Mouse (Mus musculus) C2C12 (cell line): ENCODE measurements at regions not wholly inside any gene's neighbourhood (a gene's known extent, or its start where the extent isn't known, plus 50 kb on each side); places are given as distances from the start of the nearest gene placed in this dataset.

Source experiments
- H3K27me3 ChIP-seq: one replicate; pipeline ENCODE4 v1.6.1; 2011; ENCODE audit not compliant: control insufficient read depth, insufficient read depth, insufficient read length
- H3K36me3 ChIP-seq: one replicate; pipeline ENCODE4 v1.6.1; 2011; ENCODE audit not compliant: control insufficient read depth, insufficient read depth
- H3K4me3 ChIP-seq: one replicate; pipeline ENCODE4 v1.5.1; 2011; ENCODE audit warnings: mild to moderate bottlenecking, control low read depth; ENCODE audit not compliant: poor library complexity, insufficient read depth, severe bottlenecking
- H3K79me2 ChIP-seq: one replicate; pipeline ENCODE4 v1.6.1; 2011; ENCODE audit not compliant: control insufficient read depth, insufficient read depth
- H3K79me3 ChIP-seq: one replicate; pipeline ENCODE4 v1.6.1; 2011; ENCODE audit warnings: low read depth, control low read depth
- H3ac ChIP-seq: one replicate; pipeline ENCODE3; 2011; ENCODE audit warnings: low read depth; ENCODE audit not compliant: control insufficient read depth, insufficient read length
- CEBPB ChIP-seq: IDR thresholded peaks from one replicate; pipeline ENCODE4 v1.6.1; 2011; ENCODE audit warnings: low read depth, mild to moderate bottlenecking, control low read depth, moderate library complexity
- CTCF ChIP-seq: IDR thresholded peaks from one replicate; pipeline ENCODE4 v1.5.1; 2011; ENCODE audit not compliant: control insufficient read depth, insufficient read depth, insufficient read length
- FOSL1 ChIP-seq: IDR thresholded peaks from one replicate; pipeline ENCODE4 v1.8.0; 2011; ENCODE audit warnings: mild to moderate bottlenecking, low read length; ENCODE audit not compliant: poor library complexity, insufficient read depth, severe bottlenecking
- MAX ChIP-seq: IDR thresholded peaks from one replicate; pipeline ENCODE4 v1.6.1; 2011; ENCODE audit warnings: mild to moderate bottlenecking, control low read depth
- MYOD1 ChIP-seq: IDR thresholded peaks from one replicate; pipeline ENCODE4 v1.6.1; 2011; ENCODE audit warnings: low read depth; ENCODE audit not compliant: control insufficient read depth, insufficient read length
- MYOG ChIP-seq: IDR thresholded peaks from one replicate; pipeline ENCODE4 v1.6.1; 2011; ENCODE audit not compliant: control insufficient read depth, insufficient read length; ENCODE audit errors: extremely low read depth
- USF1 ChIP-seq: IDR thresholded peaks from one replicate; pipeline ENCODE4 v1.6.1; 2011; ENCODE audit warnings: low read depth, mild to moderate bottlenecking, control low read depth, moderate library complexity

- Histone ChIP-seq H3ac (no peak overlapping the region), H3K27me3 (no peaks in the 10 kb centered on the region), H3K36me3 (no peaks in the 10 kb centered on the region), H3K79me3 (no peaks in the 10 kb centered on the region), H3K4me3 (no peak overlapping the region), H3K79me2 (no peaks in the 10 kb centered on the region)
- no peak for TF ChIP-seq USF1
- TF ChIP-seq MAX, result no peak
- TF ChIP-seq MYOD1, result no peak
- TF ChIP-seq CEBPB, result no peak
- no peak for TF ChIP-seq MYOG
- TF ChIP-seq CTCF, result no peak
- no peak for TF ChIP-seq FOSL1
Measured at GRCm38 (mm10) chr8:127809203-127810155, 548.9 kb upstream of the Nrp1 start.

GRCm38 (mm10) chr8:127811338-127811737 is 547.1 kb upstream of the Nrp1 start:
- Histone ChIP-seq H3K36me3 (no peaks in the 10 kb centered on the region), H3K79me2 (no peaks in the 10 kb centered on the region), H3K79me3 (no peaks in the 10 kb centered on the region), H3K27me3 (no peaks in the 10 kb centered on the region), H3ac (no peak overlapping the region), H3K4me3 (no peak overlapping the region)
- TF ChIP-seq MYOD1, result no peak
- no peak for TF ChIP-seq CEBPB
- no peak for TF ChIP-seq CTCF
- TF ChIP-seq MYOG, result no peak
- no peak for TF ChIP-seq FOSL1
- TF ChIP-seq USF1, result no peak
- TF ChIP-seq MAX, result no peak

- Histone ChIP-seq H3K36me3 (no peaks in the 10 kb centered on the region), H3K4me3 (no peak overlapping the region), H3K27me3 (no peaks in the 10 kb centered on the region), H3K79me2 (no peaks in the 10 kb centered on the region), H3K79me3 (no peaks in the 10 kb centered on the region), H3ac (no peak overlapping the region)
- no peak for TF ChIP-seq CTCF
- TF ChIP-seq FOSL1, result no peak
- TF ChIP-seq CEBPB, result no peak
- TF ChIP-seq MYOG, result no peak
- TF ChIP-seq MAX, result no peak
- TF ChIP-seq USF1, result no peak
- TF ChIP-seq MYOD1, result no peak
Measured at GRCm38 (mm10) chr8:127814785-127815523, 543.5 kb upstream of the Nrp1 start.

GRCm38 (mm10) chr8:127820741-127821170 is 537.6 kb upstream of the Nrp1 start:
- Histone ChIP-seq H3K4me3 (no peak overlapping the region), H3ac (no peak overlapping the region), H3K79me3 (no peaks in the 10 kb centered on the region), H3K79me2 (no peaks in the 10 kb centered on the region), H3K36me3 (no peaks in the 10 kb centered on the region), H3K27me3 (no peaks in the 10 kb centered on the region)
- TF ChIP-seq FOSL1, result no peak
- TF ChIP-seq MYOD1, result peak; percentile 11
- no peak for TF ChIP-seq USF1
- TF ChIP-seq CTCF, result no peak

GRCm38 (mm10) chr8:127821646-127822045 is 536.8 kb upstream of the Nrp1 start:
- Histone ChIP-seq H3K79me3 (no peaks in the 10 kb centered on the region), H3K79me2 (no peaks in the 10 kb centered on the region), H3K4me3 (no peak overlapping the region), H3ac (no peak overlapping the region), H3K36me3 (no peaks in the 10 kb centered on the region), H3K27me3 (no peaks in the 10 kb centered on the region)
- TF ChIP-seq CTCF (no peak), FOSL1 (no peak), MYOG (no peak), USF1 (no peak), CEBPB (no peak), MAX (no peak), MYOD1 (no peak)

GRCm38 (mm10) chr8:127825041-127825440 is 533.4 kb upstream of the Nrp1 start:
- H3K4me3 ChIP-seq, result no peak overlapping the region
- no peak for TF ChIP-seq MAX
- TF ChIP-seq CEBPB, result no peak
- no peak for TF ChIP-seq FOSL1
- no peak for TF ChIP-seq CTCF
- TF ChIP-seq MYOG, result no peak
- no peak for TF ChIP-seq MYOD1
- TF ChIP-seq USF1, result no peak
- H3K79me2 ChIP-seq, result no peaks in the 10 kb centered on the region
- H3K79me3 ChIP-seq, result no peaks in the 10 kb centered on the region
- no peaks in the 10 kb centered on the region for H3K36me3 ChIP-seq
- H3K27me3 ChIP-seq, result no peaks in the 10 kb centered on the region
- no peak overlapping the region for H3ac ChIP-seq
